Mouse (Mus musculus) retina, embryonic 14.5 days (tissue): ENCODE results near the gene Fblim1.
A peak's percentile ranks its signal among the peaks of the same experiment; 100 is the strongest.

ENCODE experiments used
- DNase-seq: peaks from one replicate; pipeline ENCODE4 v3.0.0-alpha.2; 2015; ENCODE audit warnings: low spot score

Fblim1 gene

GRCm38 (mm10) chr4:141624983-141625773 lies 19.3 kb upstream of the Fblim1 start:
- peak; percentile 60 for DNase-seq

DNA sequence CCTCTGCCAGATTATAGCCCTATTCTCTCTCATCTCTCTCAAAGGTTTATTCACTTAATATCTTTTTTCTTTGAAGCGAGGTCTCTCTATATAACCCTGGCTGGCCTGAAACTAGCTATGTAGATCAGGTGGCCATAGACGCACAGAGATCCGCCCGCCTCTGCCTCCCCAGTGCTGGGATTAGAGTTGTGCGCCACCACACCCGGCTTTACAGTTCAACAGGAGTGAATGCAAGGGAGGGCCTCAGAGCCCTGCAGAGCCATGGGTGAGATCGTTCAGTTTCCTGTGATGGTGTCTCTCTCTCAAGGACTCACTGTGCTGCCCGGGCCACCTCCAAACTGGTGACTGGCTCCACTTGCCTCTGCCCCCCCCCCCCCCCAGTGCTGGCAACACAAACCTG lies 18.2 kb upstream of the Fblim1 start:
- no peak for DNase-seq

GRCm38 (mm10) chr4:141623666-141624065 lies 17.8 kb upstream of the Fblim1 start, which contains the start of gene Slc25a34:
Gene Slc25a34 (minus strand): TSS chr4:141623821.
- DNase-seq: no peak

DNA sequence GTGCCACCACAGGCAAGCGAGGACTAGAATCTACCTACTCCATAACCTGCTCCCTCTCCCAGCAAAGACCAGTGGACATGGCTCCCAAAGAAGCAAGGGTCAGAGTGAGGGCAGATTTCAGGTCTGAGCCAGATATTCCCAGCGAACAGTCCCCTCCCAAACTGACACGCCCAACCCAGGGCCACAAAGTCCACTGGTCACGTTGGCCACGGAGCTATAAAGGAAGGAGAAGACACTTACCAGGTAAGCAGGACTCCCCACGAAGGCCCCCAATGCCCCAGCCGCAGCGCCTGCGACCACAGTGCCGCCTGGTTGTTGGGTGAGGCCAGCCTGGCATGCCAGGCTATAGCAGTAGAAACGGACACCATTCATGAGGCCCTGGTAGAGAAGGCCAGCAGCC lies 17.1 kb upstream of the Fblim1 start:
- no peak for DNase-seq

DNA sequence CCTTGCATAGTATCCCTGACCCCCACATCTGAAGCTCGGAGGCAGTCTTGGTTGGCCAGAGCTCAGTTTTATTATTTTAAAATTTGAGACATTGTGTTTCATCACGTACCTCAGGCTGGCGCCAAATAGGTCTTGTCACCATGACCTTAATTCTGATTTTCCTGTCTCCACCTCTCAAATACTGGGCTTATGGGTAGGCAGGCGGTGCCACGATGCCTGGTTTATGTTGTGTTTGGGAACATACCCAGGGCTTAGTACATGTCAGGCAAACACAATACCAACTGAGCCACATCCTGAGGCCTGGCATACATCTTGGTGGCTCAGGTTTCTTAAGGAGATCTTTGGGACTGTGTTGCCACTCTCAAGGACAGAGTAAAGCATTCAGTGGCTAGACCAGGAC lies 16.7 kb upstream of the Fblim1 start:
- no peak for DNase-seq

DNA sequence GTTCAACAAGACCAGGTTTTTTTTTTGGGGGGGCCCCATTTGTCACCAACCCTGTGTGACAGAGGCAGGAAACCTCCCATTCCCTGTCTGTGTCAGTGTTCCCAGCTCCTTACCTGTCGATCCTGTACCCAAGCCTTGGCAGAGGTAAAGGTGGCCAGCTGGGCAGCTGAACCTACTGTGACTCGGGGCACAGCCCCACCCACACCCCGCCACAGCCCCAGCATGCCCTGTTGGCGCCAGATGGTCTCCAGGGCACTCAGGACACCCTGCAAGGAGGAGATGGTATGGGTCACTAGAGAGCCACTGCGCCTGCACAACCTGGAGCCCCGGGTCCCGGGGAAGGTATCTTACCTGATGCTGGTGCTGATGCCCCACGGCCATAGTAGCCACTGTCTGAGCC lies 16.2 kb upstream of the Fblim1 start:
- no peak for DNase-seq

GRCm38 (mm10) chr4:141621297-141621696 lies 15.4 kb upstream of the Fblim1 start:
- DNase-seq: no peak

DNA sequence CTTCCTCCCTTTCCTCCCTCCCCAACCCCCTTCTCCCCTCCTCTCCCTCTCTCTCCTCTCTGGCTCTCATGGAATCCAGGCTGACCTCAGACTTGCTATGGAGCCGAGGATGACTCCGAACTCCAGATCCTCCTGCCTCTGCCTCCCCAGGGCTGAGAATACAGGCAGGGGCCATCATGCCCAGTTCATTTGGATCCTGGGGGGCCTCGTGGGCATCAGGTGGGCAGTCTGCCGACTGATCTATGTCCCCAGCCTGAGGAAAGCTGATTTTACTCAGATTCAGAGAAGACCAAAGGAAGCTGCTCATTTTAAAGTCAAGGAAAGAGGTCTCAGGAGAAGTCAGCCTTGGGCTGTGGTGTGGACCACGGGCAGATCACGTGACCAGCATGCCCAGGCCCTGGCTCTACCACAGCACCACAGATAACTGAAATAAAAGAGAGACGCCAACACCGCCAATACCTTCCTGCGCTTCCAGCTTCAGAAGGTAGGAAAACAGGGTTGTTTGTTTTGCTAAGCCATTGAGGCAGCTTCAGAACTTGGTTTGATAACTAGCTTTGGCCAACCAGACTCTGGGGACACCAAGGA lies 13.5 kb upstream of the Fblim1 start:
- no peak for DNase-seq

DNA sequence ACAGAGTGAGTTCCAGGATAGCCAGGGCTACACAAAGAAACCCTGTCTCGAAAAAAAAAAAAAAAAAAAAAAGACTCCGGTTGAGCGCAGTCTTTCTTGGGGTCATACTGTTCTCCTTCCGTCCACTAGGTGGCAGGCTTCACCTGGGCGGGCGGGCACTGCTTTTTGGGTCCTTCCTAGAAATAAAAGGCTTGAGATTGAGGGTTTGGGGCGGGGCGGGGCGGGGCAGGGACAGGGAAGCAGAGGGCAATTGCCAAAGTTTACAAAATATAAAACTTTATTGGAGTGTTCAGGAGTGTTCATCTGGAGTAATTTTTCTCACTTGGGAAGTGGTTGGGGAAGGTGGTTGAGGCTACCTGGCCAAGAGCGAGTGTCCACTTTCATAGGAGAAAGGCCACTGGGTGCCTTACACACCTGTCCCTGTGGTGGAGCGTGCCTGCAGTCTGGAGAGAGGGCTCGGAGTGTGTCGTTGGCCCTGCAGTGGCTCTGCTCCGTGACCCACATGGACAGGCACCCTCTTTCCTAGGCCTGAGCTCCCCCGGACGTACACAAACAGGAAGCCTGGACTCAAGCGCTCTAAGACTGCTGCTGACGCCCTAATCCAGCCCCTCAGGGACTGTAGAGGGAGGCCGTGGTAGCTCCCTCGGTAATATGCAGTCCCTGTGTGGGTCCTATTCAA lies 12.8 kb upstream of the Fblim1 start, which contains the start of gene Tmem82:
Gene Tmem82 (minus strand): TSS at position 69 of the 679 bp plus-strand sequence.
- DNase-seq: peak; percentile 67

GRCm38 (mm10) chr4:141617863-141618564 lies 12.1 kb upstream of the Fblim1 start:
- no peak for DNase-seq

DNA sequence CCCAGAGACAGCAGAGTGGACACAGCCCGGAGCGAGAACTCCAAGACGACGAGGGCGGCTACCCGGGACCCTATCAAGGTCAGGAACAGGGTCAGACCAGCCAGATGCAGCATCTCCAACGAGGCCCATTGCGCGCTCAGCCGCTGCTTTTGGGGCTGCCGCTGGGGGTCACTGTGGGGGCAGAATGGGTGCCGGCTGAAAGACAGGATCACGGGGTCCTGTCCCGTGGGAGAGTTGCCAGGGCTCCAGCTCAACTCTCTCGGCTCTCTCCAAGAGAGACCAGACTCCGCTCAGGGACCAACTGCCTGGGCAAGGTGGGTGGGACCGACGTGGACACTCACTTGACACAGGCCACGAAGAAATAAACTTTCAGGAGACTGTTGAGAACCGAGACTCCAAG lies 11.4 kb upstream of the Fblim1 start:
- DNase-seq: peak; percentile 71

GRCm38 (mm10) chr4:141616811-141617210 lies 10.9 kb upstream of the Fblim1 start:
- DNase-seq: no peak

GRCm38 (mm10) chr4:141614946-141615345 lies 9.1 kb upstream of the Fblim1 start:
- peak; percentile 42 for DNase-seq

DNA sequence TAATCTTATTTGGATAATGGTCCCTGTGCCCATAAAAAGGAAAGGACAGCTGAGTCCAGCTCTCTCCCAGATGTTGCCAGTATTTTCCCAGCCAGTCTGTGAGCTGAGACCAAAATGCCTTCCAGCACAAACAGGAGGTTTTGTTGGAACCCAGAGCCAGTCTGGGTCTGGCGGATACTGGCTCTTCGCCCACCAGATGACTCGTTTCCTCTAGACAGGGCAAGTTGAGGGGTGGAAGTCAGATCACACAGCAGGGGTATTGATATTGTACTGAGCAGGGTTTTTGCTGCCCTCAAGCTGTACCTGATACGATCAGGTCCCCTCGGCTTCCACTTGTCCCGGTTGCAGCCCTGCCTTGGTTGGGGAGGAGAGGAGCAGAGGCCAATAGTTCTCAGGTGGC lies 3.6 kb upstream of the Fblim1 start:
- DNase-seq: no peak

DNA sequence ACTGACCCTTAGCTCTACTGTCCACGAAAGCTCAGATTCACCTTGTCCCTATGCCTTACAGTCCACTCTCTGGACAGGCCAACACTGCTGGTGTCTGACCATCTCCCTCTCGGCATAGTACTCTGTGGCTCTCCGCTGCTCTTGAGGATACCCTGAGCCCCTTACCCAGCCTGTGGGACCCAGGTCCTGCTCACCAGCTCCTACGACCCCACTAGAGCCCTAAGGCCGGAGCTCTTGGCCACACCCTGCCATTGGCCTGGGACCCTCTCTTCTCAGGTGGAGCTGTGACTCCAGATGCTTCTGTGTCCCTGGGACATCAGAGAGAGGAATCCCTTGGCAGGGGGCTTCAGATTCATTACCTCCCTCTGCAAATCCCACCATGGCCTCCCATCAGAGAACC lies 475 bp downstream of the Fblim1 start:
- DNase-seq: no peak

DNA sequence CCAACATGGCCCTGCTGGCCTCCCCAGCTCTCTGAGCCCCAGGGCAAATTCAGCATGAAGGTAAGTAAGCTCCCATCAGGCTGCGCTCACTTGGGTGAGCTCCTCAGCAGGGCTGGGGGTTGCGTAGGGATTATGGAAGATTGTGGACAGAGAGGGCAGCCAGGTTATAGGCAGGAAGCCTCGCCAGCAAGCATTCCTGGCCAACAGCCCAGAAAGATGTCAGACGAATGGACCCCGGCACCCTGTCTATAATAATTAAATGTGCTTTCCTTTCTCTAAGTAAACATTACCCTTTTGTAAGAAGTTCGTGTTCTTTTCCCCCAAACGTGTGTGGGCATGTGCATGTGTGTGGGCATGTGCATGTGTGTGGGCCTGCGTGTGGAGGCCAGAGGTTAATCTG lies 1.4 kb downstream of the Fblim1 start:
- DNase-seq: no peak

GRCm38 (mm10) chr4:141603921-141604320 lies 2.0 kb downstream of the Fblim1 start:
- DNase-seq: no peak

DNA sequence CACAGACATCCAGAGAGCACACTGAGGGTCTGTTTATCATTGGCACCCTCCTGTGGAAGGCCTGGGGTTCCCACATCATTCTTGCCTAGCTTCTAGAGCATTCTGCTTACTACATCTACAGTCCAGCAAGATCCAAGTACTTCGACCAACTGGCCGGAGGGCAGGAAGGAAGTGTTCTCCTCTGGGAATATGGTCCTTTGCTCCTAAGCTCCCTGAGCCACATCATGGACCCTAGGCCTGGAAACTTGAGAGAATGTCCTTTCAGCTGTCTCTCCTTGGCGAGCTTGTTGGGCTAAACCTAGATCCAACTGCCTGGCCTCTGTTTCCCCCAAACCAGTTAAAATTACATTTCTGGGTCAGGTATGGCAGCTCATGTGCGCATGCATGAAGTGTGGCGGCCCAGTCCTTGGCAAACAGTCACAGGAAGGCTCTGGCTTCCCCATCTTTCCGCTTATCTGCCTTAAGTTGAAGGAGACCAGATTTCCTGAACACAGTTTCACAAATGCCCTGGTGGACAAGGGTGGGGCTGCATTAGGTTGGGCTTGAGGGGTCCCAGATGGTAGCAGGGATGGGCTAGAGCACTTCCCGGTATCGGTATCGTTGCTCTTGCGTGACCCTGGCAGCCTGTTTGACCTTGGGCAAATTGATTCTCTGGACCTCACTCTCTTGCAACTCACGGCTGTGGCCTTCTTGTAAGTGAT lies 3.2 kb downstream of the Fblim1 start:
- DNase-seq: no peak

DNA sequence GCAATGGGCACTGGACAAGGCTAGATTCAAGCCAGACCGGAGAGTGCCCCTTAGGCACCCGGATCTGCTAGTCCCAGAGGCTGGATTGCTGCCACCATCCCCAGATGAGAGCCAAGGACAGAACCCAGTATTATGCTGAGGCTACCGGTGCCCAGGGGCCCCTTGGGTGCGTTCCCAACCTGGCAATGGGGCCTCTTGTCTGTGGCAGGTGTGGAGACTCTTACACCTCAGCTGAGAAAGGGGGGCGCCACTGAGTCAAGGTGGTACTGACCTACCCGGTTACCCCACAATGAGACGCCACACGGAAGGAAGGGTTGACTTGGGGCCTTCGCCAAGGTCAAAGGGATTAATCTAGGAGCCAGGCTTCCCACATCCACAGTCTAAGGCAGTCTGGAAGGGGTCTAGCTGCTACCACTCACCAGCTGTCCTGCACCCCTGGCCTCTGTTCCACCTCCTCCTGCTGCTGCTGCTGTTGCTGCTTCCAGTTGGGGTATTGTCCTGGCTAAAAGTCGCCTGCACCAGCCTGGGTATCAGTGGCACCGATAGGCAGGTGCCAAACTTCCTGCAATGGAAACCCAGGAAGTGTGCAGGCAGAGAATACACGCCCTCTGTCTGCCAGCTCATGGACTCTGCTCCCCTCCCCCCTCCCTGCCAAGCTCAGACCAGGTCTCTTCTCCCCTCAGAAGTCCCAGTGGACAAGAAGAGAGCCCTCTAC lies 4.6 kb downstream of the Fblim1 start:
- no peak for DNase-seq

DNA sequence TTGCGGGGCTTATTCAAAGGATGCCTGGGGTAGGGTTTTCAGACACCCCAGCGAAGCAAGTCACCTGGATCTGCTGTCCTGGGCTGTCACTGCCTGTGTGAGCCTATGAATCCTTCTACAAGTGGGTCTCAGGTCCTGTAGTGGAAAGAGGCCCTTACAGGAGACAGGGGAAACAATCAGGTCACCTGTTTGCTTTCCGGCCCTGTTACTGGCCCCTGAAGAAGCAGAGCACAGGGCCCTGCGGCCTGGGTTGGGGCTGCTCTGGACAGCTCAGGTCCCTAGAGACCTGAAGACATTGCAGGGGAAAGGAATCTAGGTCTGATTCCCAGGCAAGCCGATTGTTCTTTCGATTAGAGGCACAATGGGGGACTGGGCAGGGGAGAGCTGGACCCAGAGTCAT lies 5.5 kb downstream of the Fblim1 start:
- peak; percentile 30 for DNase-seq
